Mouse (Mus musculus) erythroblast, embryonic 14.5 days (primary cell): ENCODE measurements around the gene Epb41l1. TPM values are rescaled to one million over a fixed set of nuclear protein-coding genes. Genes with fewer than 3 reads are reported as not detected.
"Not testable (repeated sequence)": the region's sequence is repeated elsewhere in the genome, so short reads cannot be mapped to it uniquely, and the experiment has no call there.

Experiments used
- H3K27me3 ChIP-seq: 2 replicates; pipeline ENCODE4 v1.6.1; 2012; ENCODE audit warnings: inconsistent platforms; ENCODE audit not compliant: control insufficient read depth
- H3K36me3 ChIP-seq: 2 replicates; pipeline ENCODE4 v1.6.1; 2012; ENCODE audit warnings: mild to moderate bottlenecking, inconsistent platforms; ENCODE audit not compliant: control insufficient read depth
- H3K4me1 ChIP-seq: 2 replicates; pipeline ENCODE4 v1.6.1; 2012; ENCODE audit warnings: inconsistent platforms; ENCODE audit not compliant: control insufficient read depth
- H3K4me3 ChIP-seq: replicated peaks from 2 replicates; pipeline ENCODE3; 2012; ENCODE audit warnings: moderate library complexity, mild to moderate bottlenecking, inconsistent platforms
- H3K9me3 ChIP-seq: 2 replicates; pipeline ENCODE4 v1.6.1; 2012; ENCODE audit warnings: low read length, inconsistent platforms, mixed read lengths; ENCODE audit not compliant: control insufficient read depth
- GATA1 ChIP-seq: IDR thresholded peaks from 2 replicates; pipeline ENCODE4 v1.6.1; 2012; ENCODE audit warnings: low read length, inconsistent platforms, mixed read lengths
- TAL1 ChIP-seq: IDR thresholded peaks from 3 replicates; pipeline ENCODE4 v1.6.1; 2012; ENCODE audit warnings: low read length, inconsistent platforms, mixed read lengths
- polyA plus RNA-seq: library from polyadenylated mRNA; stranded (reverse); fragments of >175 nt; gene quantifications from 2 replicates; pipeline ENCODE4 v1.2.3, GENCODE M21; 2012

Epb41l1 gene
- 0.31 and 0.39 TPM in 2 replicates for polyA plus RNA-seq

DNA sequence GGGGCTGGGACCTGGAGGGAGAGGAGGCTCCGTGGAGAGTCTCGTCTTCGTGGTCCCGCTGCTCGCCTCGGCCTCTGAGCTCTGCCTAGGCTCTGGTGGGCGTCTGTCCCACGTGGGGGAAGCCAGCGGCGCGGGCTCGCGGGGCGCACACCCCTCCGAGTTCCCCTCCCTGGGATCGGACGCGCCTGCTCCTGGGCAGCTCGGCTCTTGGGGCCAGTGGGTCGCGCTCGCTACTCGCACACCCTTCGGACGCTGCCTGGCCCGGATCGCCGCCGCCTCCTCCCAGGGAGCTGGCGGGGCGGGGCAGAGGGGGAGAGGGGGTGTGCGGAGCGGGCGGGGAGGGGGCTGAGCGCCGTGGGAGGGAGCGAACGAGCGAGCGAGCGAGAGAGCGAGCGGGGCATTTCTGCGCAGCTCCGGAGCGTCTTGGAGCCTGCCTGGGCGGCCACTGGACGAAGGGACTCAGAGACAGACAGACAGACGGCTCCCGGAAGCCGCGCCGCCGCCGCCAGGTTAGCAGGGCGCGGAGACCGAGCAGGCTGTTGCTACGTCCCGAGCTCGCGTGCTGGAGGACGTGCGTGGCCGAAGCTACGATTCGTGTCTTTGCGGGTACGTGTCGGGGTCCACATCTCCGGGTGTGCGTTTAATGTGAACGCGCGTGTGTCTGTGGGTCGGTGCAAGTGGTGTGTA is at the start of gene Epb41l1:
Gene Epb41l1 (plus strand): TSS at position 216 of the 687 bp plus-strand sequence.
- Histone ChIP-seq H3K4me3 (peak within 1 kb of the TSS; percentile 47), H3K4me1 (peaks cover 8% of the 10 kb centered on the region), H3K27me3 (peaks cover 80% of the 10 kb centered on the region), H3K9me3 (peaks cover 4% of the 10 kb centered on the region; the same call in 1 of the 2 replicates), H3K36me3 (no peaks in the 10 kb centered on the region)
- TF ChIP-seq GATA1: no peak
- no peak for TF ChIP-seq TAL1

DNA sequence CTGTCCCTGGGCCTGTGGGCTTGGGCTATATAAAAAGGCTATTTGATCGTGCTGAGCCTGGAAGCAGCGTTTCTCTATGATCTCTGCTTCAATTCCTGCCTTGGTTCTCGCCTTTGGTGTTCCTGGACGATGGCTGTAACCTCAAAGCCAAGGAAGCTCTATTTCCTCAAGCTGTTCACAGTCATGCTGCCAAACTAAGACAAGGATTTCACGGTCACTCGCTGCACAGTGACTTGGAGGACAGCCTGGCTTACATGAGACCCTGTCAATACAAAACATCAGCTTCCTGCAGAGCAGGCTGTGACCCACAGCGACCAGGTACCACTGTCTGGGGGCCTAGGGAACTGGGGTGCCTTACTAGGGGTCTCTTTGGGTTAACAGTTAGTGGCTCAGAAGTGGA is 43.8 kb upstream of the Epb41l1 start:
- TF ChIP-seq GATA1 (no peak), TAL1 (no peak)
- no peaks in the 10 kb centered on the region for H3K4me1 ChIP-seq
- H3K27me3 ChIP-seq: no peaks in the 10 kb centered on the region
- no peak overlapping the region for H3K4me3 ChIP-seq
- no peaks in the 10 kb centered on the region for H3K36me3 ChIP-seq
- no peaks in the 10 kb centered on the region for H3K9me3 ChIP-seq

DNA sequence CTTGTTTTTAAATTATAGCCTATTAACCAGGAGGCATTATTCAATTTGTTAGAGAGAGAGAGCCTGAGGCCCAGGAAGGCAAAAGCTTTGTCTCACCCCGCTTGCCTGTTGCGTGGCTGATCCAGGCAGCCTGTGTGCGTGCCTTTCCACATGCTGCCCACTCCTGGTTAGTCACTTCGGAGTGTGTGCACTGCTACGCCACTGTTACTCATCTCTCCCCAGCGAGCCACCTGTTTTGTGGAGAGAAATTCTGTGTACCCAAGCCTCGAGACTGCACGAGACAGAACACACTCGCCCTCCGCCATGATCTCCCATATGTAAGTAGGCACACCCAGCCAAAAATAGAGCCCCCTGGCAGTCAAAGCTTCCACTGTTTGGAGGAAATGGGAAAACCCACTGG is 40.8 kb upstream of the Epb41l1 start:
- H3K27me3 ChIP-seq: no peaks in the 10 kb centered on the region

DNA sequence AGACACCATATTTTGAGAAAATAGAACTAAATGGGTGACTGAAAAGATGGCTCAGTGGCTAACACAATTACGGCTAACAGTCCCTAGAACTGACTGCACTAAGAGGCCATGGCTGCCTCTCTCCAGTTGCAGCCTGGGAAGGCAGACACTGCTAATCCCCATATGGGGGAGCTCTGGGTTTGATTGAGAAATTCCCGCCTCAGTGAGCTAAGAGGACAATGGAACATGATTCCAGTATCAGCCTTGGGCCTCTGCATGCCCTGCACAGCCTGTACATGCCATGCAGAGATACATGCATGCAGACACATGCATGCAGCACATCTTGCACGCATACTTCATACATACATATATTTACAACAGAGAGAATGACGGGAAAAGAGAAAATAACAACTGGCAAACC is 39.4 kb upstream of the Epb41l1 start:
- H3K9me3 ChIP-seq: 0 out of 2 replicates have a peak, but pooled peaks cover 4% of the 10 kb centered on the region
- no peaks in the 10 kb centered on the region for H3K36me3 ChIP-seq
- no peak overlapping the region for H3K4me3 ChIP-seq
- H3K4me1 ChIP-seq: peaks cover 2% of the 10 kb centered on the region; the same call in 1 of the 2 replicates
- no peaks in the 10 kb centered on the region for H3K27me3 ChIP-seq
- TF ChIP-seq GATA1: no peak
- TF ChIP-seq TAL1: no peak

More for the DNA sequence above, 40.8 kb upstream of the Epb41l1 start:
- H3K36me3 ChIP-seq: no peaks in the 10 kb centered on the region
- TF ChIP-seq GATA1 (no peak), TAL1 (no peak)
- peaks cover 2% of the 10 kb centered on the region; the same call in 1 of the 2 replicates for H3K4me1 ChIP-seq
- H3K9me3 ChIP-seq: 0 out of 2 replicates have a peak, but pooled peaks cover 4% of the 10 kb centered on the region
- H3K4me3 ChIP-seq: no peak overlapping the region

DNA sequence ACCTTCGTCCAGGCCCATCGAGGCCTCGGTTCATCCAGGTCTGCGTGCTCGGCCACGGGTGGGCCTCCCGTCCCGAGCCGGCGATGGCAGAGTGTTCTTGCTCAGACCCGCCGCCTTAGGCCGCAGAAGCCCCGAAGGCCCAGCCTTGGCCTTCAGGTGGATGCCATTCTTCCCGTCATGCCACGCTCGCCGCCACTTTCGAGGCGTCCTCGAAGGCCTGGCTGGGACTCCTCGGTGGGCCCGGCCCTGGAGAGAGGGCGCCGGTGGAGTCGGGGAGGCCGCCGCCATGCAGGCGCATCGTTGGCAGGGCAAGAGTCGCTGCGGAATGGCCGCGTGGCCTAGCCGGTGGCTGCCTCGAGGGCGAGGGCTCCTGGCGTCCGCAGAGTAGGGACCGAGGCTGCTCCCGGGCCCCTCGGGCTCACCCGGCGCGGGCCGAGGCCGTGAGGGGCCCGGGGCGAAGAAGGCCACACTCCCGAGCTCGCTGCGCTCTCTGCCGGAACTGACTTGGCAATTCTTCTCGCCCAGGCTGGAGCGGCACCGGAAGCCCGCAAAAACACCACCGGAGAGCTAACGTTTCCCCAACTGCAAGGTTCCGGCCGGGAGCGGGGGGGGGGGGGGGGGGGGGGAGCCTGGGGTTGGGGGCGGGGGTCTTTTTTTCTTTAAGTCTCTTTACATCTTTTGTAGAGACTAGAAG is 28.1 kb upstream of the Epb41l1 start:
- H3K4me3 ChIP-seq: peak overlapping the region; percentile 65
- H3K27me3 ChIP-seq, H3K9me3 ChIP-seq, H3K36me3 ChIP-seq, H3K4me1 ChIP-seq: not testable (repeated sequence)

DNA sequence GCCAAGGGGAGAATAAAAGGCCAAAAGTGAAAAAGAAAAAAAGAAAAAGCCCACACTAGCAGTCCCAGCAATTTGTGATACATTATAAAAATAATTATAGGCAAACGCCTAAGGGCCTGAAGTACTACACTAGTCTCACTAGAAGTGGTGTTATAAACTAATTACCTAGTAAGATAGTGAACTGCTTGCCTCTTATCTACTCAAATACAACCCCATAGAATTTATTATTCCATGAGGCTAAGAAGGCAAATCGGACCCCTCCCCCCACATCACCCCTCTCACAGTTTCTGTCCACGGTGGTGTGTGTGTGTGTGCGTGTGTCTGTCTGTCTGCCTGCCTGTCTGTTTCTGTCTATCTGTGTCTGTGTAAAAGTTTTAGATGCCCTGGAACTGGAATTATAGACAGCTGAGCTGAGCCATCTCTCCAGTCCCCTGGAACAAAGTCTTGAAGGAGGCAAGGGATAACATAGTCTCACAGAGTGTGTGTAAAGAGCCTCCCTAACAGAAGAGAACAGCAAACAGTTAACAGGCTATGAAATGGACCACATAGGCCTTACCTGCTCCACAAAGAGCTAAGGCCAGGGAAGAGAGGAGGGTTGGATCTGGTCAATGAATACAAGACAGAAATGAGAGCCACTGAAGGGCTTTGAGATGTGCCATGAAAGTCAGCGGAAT is 27.4 kb upstream of the Epb41l1 start:
- Histone ChIP-seq H3K36me3 (no peaks in the 10 kb centered on the region), H3K4me1 (peaks cover 9% of the 10 kb centered on the region), H3K9me3 (no peaks in the 10 kb centered on the region), H3K4me3 (peak overlapping the region; percentile 65), H3K27me3 (no peaks in the 10 kb centered on the region)
- no peak for TF ChIP-seq TAL1
- no peak for TF ChIP-seq GATA1

DNA sequence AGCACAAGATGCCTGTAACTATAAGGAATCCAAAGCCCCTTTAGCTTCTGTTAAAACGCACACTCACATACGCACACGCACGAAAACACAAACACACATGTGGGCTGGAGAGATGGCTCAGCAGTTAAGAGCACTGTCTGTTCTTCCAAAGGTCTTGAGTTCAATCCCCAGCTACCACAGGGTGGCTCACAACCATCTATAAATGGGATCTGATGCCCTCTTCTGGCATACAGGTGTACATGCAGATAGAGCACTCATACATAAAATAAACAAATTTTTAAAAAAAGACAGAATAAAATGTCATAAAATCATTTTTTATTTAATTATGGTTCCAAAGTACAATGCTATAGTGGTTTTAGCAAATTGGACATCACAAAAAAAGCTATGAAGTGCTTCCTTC is 26.4 kb upstream of the Epb41l1 start:
- Histone ChIP-seq H3K4me3 (no peak overlapping the region), H3K36me3 (no peaks in the 10 kb centered on the region), H3K4me1 (peaks cover 9% of the 10 kb centered on the region), H3K27me3 (no peaks in the 10 kb centered on the region), H3K9me3 (no peaks in the 10 kb centered on the region)
- TF ChIP-seq TAL1 (no peak), GATA1 (no peak)

DNA sequence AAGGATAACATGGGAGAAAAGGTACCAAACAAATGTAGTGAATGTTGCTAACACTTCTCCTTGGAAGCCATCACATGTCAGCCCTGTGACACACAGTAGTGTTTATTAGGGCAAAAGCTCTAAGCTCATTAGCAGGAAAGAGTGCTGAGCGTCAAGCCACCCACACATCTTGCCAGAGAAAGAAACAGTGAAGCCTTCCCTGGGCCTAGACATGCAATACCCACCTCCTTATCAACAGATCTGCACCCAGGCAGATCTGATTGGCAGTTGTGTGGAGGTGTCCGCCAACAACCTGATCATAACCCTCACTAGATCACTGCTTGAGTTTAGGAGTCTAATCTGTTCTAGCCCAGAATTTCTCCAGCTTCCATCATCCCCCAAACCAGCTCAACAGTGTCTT is 24.6 kb upstream of the Epb41l1 start:
- Histone ChIP-seq H3K9me3 (no peaks in the 10 kb centered on the region), H3K4me3 (no peak overlapping the region), H3K36me3 (no peaks in the 10 kb centered on the region), H3K4me1 (peaks cover 12% of the 10 kb centered on the region), H3K27me3 (no peaks in the 10 kb centered on the region; the same call in 1 of the 2 replicates)
- no peak for TF ChIP-seq TAL1
- TF ChIP-seq GATA1: no peak

DNA sequence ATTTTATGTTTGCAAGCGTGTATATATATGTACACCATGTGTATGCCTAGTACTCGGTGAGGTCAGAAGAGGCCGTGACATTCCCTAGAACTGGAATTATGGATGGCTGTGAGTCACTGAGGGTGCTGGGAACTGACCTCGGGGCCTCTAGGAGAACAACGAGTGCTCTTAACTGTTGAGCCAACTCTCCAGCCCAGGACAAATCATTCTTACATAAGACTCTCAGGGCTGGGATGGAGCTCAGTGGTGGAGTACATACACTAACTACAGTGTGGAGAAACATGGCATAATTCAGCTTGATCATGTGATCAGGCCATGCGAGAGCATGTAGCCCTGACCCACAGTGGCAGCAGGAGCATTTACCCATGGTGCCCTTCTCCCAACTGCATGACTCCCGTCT is 22.7 kb upstream of the Epb41l1 start:
- Histone ChIP-seq H3K4me1 (peaks cover 17% of the 10 kb centered on the region), H3K36me3 (no peaks in the 10 kb centered on the region), H3K9me3 (no peaks in the 10 kb centered on the region), H3K4me3 (no peak overlapping the region), H3K27me3 (no peaks in the 10 kb centered on the region; the same call in 1 of the 2 replicates)
- TF ChIP-seq GATA1 (no peak), TAL1 (no peak)
